Mouse (Mus musculus) midbrain, embryonic 12.5 days (tissue): Measurements from ENCODE around the gene Lgr5. TPM values are rescaled to one million over a fixed set of nuclear protein-coding genes. Genes with fewer than 3 reads are reported as not detected.

Experiments used
- polyA plus RNA-seq: library from polyadenylated mRNA; unstranded; fragments of >200 nt; fragmentation: Nextera tagmentation; extraction: Ambion mirVana; gene quantifications from 2 replicates; pipeline ENCODE4 v1.2.1, GENCODE M21; 2016

The Lgr5 gene
- polyA plus RNA-seq, 1 experiment from 2014 or later: 3.3 TPM

Other genes with a start within 250 kb of the Lgr5 start
- gene Tmem19, start 225.3 kb downstream of the Lgr5 start, polyA plus RNA-seq: 40.5 and 43.0 TPM in 2 replicates
- gene Thap2, start 203.3 kb downstream of the Lgr5 start, polyA plus RNA-seq: 32.8 and 35.2 TPM in 2 replicates
- gene Zfc3h1, start 202.8 kb downstream of the Lgr5 start, polyA plus RNA-seq: 26.9 and 28.2 TPM in 2 replicates
- gene A930009A15Rik, start 17.8 kb downstream of the Lgr5 start, polyA plus RNA-seq: 0.39 and 0.66 TPM in 2 replicates
- 0.32 and 0.46 TPM in 2 replicates for gene Tspan8, start 229.1 kb upstream of the Lgr5 start, polyA plus RNA-seq